Mouse (Mus musculus) thymus, adult 2 months (tissue): ENCODE results near the gene Eif6.

Experiments used
- CTCF ChIP-seq: fragments of 200-500 bp; IDR thresholded peaks from 2 replicates; pipeline ENCODE4 v1.5.1; 2012; ENCODE audit warnings: mild to moderate bottlenecking, control low read depth, low read length, moderate library complexity, borderline replicate concordance; ENCODE audit not compliant: control insufficient read depth, poor library complexity, insufficient read depth; ENCODE audit errors: extremely low read depth
- POLR2A ChIP-seq: fragments of 200-500 bp; IDR thresholded peaks from 2 replicates; pipeline ENCODE4 v1.6.1; 2012; ENCODE audit warnings: mild to moderate bottlenecking, low read length, control low read depth, moderate library complexity; ENCODE audit not compliant: control insufficient read depth, poor library complexity, insufficient read depth; ENCODE audit errors: extremely low read depth

GRCm38 (mm10) chr2:155846930-155847329 is 20.2 kb upstream of the Eif6 start:
- TF ChIP-seq CTCF (no peak), POLR2A (no peak)
